Mouse (Mus musculus) c-Kit-positive CD71-positive TER-119-negative erythroid progenitor cells, embryonic 14.5 days (primary cell): ENCODE measurements around the gene Trpm1.

Experiments used
- DNase-seq: peaks from one replicate; pipeline ENCODE4 v3.0.0-alpha.2; 2013; ENCODE audit warnings: low read depth

The Trpm1 gene

GRCm38 (mm10) chr7:64163890-64164289, 10.3 kb downstream of the Trpm1 start:
- DNase-seq = no peak

- no peak for DNase-seq
Measured at GRCm38 (mm10) chr7:64164997-64165396, 11.4 kb downstream of the Trpm1 start.

GRCm38 (mm10) chr7:64166025-64166424, 12.4 kb downstream of the Trpm1 start:
- DNase-seq = no peak

GRCm38 (mm10) chr7:64166724-64167123, 13.1 kb downstream of the Trpm1 start:
- no peak for DNase-seq

GRCm38 (mm10) chr7:64179310-64179709, 25.7 kb downstream of the Trpm1 start:
- no peak for DNase-seq

- DNase-seq = no peak
Measured at GRCm38 (mm10) chr7:64185203-64185931, 31.7 kb downstream of the Trpm1 start.

- no peak for DNase-seq
Measured at GRCm38 (mm10) chr7:64185932-64186312, 32.3 kb downstream of the Trpm1 start.

- DNase-seq = no peak
Measured at GRCm38 (mm10) chr7:64192261-64192943, 38.8 kb downstream of the Trpm1 start.

GRCm38 (mm10) chr7:64193476-64193875, 39.8 kb downstream of the Trpm1 start:
- DNase-seq = no peak

- no peak for DNase-seq
Measured at GRCm38 (mm10) chr7:64196114-64196513, 42.5 kb downstream of the Trpm1 start.

- DNase-seq = no peak
Measured at GRCm38 (mm10) chr7:64208700-64209099, 55.1 kb downstream of the Trpm1 start.

- DNase-seq = no peak
Measured at GRCm38 (mm10) chr7:64212870-64213269, 59.2 kb downstream of the Trpm1 start.

GRCm38 (mm10) chr7:64214066-64214465, 60.4 kb downstream of the Trpm1 start:
- no peak for DNase-seq

- DNase-seq = no peak
Measured at GRCm38 (mm10) chr7:64215613-64216012, 62.0 kb downstream of the Trpm1 start.

- no peak for DNase-seq
Measured at GRCm38 (mm10) chr7:64217428-64217827, 63.8 kb downstream of the Trpm1 start.

GRCm38 (mm10) chr7:64219765-64220164, 66.1 kb downstream of the Trpm1 start:
- no peak for DNase-seq

GRCm38 (mm10) chr7:64223215-64223614, 69.6 kb downstream of the Trpm1 start:
- DNase-seq = no peak

GRCm38 (mm10) chr7:64226339-64227194, 72.9 kb downstream of the Trpm1 start:
- no peak for DNase-seq

GRCm38 (mm10) chr7:64227586-64227985, 74.0 kb downstream of the Trpm1 start:
- no peak for DNase-seq

- no peak for DNase-seq
Measured at GRCm38 (mm10) chr7:64228300-64228699, 74.7 kb downstream of the Trpm1 start.

GRCm38 (mm10) chr7:64229911-64230310, 76.3 kb downstream of the Trpm1 start:
- DNase-seq = no peak

- no peak for DNase-seq
Measured at GRCm38 (mm10) chr7:64231001-64231400, 77.4 kb downstream of the Trpm1 start.

GRCm38 (mm10) chr7:64231996-64232395, 78.4 kb downstream of the Trpm1 start:
- no peak for DNase-seq
